Mouse (Mus musculus) stomach, postnatal 0 days (tissue): ENCODE data around the gene Krr1. TPM values are rescaled to one million over a fixed set of nuclear protein-coding genes. Genes with fewer than 3 reads are reported as not detected.

Experiments
- ATAC-seq: fragments of 200-750 bp; cut with Nextera tagmentation; 2 replicates; pipeline ENCODE4 v1.8.0; 2017; ENCODE audit not compliant: low FRiP score, low TSS enrichment
- DNase-seq: peaks from one replicate; pipeline ENCODE4 v3.0.0-alpha.2; 2016; ENCODE audit warnings: low spot score
- H3K27ac ChIP-seq: fragments of 300-500 bp; sonication (generic); replicated peaks from 2 replicates; pipeline ENCODE4 v1.5.1; 2014; ENCODE audit warnings: mild to moderate bottlenecking, control low read depth
- H3K27me3 ChIP-seq: fragments of 300-500 bp; sonication (generic); 2 replicates; pipeline ENCODE4 v1.6.1; 2014; ENCODE audit warnings: low read length; ENCODE audit not compliant: control insufficient read depth, insufficient read depth
- H3K36me3 ChIP-seq: fragments of 300-500 bp; sonication (generic); 2 replicates; pipeline ENCODE4 v1.6.1; 2014; ENCODE audit warnings: low read length, mixed read lengths; ENCODE audit not compliant: control insufficient read depth, insufficient read depth
- H3K4me1 ChIP-seq: fragments of 300-500 bp; sonication (generic); replicated peaks from 2 replicates; pipeline ENCODE4 v1.6.1; 2014; ENCODE audit warnings: antibody characterized with exemption; ENCODE audit not compliant: control insufficient read depth, insufficient read depth
- H3K4me2 ChIP-seq: fragments of 300-500 bp; sonication (generic); replicated peaks from 2 replicates; pipeline ENCODE4 v1.6.1; 2014; ENCODE audit warnings: low read depth, mild to moderate bottlenecking, control low read depth, moderate library complexity
- H3K4me3 ChIP-seq: fragments of 300-500 bp; sonication (generic); 2 replicates; pipeline ENCODE4 v1.5.1; 2014; ENCODE audit warnings: low read depth, low read length, control low read depth
- H3K9ac ChIP-seq: fragments of 300-500 bp; sonication (generic); 2 replicates; pipeline ENCODE4 v1.6.1; 2014; ENCODE audit warnings: mild to moderate bottlenecking, low read length, control low read depth, mixed read lengths
- H3K9me3 ChIP-seq: fragments of 300-500 bp; sonication (generic); 2 replicates; pipeline ENCODE4 v1.6.1; 2016; ENCODE audit warnings: low read length; ENCODE audit not compliant: control insufficient read depth
- CTCF ChIP-seq: IDR thresholded peaks from 2 replicates; pipeline ENCODE4 v1.5.1; 2016; ENCODE audit warnings: antibody characterized with exemption, low read depth, mild to moderate bottlenecking, moderate library complexity
- EP300 ChIP-seq: optimal IDR thresholded peaks from 2 replicates; pipeline ENCODE3; 2016; ENCODE audit warnings: antibody characterized with exemption
- WGBS: fragments of 180-500 bp; shearing (Covaris S2); extraction: QIAGEN DNeasy Blood & Tissue Kit; methylation state at CpG from one replicate; pipeline ENCODE4 v1.1.7; 2014; 5-methylcytosine and 5-hydroxymethylcytosine counted together
- polyA plus RNA-seq: library from polyadenylated mRNA; unstranded; fragments of >200 nt; fragmentation: Nextera tagmentation; extraction: Ambion mirVana; gene quantifications from 2 replicates; pipeline ENCODE4 v1.2.1, GENCODE M21; 2015

Gene Krr1
- polyA plus RNA-seq, 1 experiment from 2014 or later: 17.6 TPM

DNA sequence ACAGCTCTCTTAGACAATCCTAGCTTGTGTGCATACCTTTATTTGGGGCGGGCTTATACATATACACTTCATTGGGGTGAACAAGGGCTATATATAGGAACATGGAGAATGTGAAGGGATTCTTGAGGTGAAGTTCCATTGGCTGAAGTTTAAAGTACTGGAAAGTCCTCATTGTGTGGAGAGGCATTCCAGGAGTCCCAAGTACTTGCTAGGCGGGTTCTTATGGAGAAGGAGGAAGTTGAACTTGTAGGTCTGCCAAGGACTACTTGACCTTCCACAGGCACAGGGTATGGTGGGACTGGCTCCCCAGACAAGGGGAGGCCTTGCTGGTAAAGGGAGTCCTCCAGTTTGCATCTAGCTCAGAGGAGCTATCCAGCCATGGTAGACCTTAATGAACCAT is 13.1 kb upstream of the Krr1 start:
- no peak for DNase-seq
- Histone ChIP-seq H3K4me3 (no peak overlapping the region), H3K9me3 (no peaks in the 10 kb centered on the region), H3K9ac (no peak overlapping the region), H3K36me3 (no peaks in the 10 kb centered on the region), H3K27me3 (no peaks in the 10 kb centered on the region), H3K27ac (no peak overlapping the region), H3K4me2 (no peak overlapping the region), H3K4me1 (no peaks in the 10 kb centered on the region)
- TF ChIP-seq CTCF (no peak), EP300 (no peak)
- 0 out of 2 replicates have a peak, but pooled peaks have one; percentile 13 for ATAC-seq
- 80% methylated on average over 2 of the region's 2 CpGs for WGBS

DNA sequence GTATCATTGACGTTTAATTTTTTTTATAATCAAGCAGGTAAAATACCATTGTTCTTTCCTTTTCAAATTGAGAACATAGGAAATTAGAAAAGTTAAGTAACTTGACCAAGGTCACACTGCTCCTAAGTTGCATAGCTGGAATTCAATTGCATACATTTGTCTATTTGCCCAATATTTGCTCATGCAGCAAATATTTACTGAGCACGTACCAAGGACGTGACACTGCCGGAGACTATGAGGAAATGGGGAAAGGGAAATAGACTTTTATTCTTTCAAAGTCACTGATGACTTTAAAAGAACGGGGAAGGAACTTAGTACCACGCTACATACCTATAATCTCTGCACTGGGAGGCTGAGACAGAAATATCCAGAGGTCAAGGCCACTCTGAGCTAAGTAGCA is 12.0 kb upstream of the Krr1 start:
- H3K36me3 ChIP-seq: no peaks in the 10 kb centered on the region
- no peak overlapping the region for H3K9ac ChIP-seq
- ATAC-seq (peak; percentile 82), DNase-seq (no peak)
- WGBS: 35% methylated on average over 6 of the region's 6 CpGs
- H3K4me3 ChIP-seq: no peak overlapping the region
- TF ChIP-seq EP300 (no peak), CTCF (no peak)
- no peaks in the 10 kb centered on the region for H3K9me3 ChIP-seq
- H3K27ac ChIP-seq: no peak overlapping the region
- no peak overlapping the region for H3K4me2 ChIP-seq
- no peaks in the 10 kb centered on the region for H3K27me3 ChIP-seq
- no peaks in the 10 kb centered on the region for H3K4me1 ChIP-seq

DNA sequence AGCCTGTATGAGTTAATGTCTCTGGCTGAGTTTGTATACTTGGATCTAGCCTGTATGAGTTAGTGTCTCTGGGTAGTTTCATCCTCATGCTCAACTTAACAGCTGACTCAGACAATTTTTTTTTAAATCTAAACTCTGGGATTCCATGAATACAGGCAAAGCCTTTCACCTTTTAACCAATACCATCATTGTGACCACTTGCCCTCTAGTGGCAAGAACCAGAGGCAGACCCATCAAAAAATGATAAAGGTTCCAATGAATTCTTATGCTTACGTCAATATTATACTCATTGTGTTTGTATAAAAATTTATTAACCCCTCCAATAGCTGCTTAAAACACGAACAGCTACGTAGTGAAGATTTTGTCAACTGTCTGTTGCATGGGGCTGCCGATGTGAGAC is 6.1 kb upstream of the Krr1 start:
- no peak overlapping the region for H3K4me2 ChIP-seq
- no peaks in the 10 kb centered on the region for H3K36me3 ChIP-seq
- no peaks in the 10 kb centered on the region for H3K9me3 ChIP-seq
- H3K27ac ChIP-seq: no peak overlapping the region
- no peaks in the 10 kb centered on the region for H3K27me3 ChIP-seq
- DNase-seq: no peak
- H3K4me1 ChIP-seq: no peaks in the 10 kb centered on the region
- no peak overlapping the region for H3K9ac ChIP-seq
- WGBS: 41% methylated on average over 4 of the region's 4 CpGs
- no peak for ATAC-seq
- H3K4me3 ChIP-seq: no peak overlapping the region
- TF ChIP-seq EP300 (no peak), CTCF (peak; percentile 63)

DNA sequence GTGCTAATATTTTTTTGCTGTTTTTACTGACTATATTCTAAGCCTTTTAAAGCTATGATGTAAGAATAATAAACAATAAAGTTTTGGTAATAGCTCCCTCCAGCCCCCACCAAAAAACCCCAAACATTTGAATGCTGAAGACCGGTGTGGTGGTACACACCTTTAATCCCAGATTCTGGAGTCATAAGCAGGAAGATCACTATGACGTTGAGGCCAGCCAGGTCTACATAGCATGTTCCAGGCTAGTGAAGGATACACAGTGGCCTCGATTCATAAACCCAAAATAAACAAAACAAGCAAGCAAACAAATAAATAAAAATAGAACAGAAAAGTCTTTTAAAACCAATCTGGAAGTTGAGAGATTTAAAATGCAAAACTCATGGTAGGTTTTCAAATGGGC is 535 bp upstream of the Krr1 start:
- no peak overlapping the region for H3K9ac ChIP-seq
- H3K4me3 ChIP-seq: no peak overlapping the region
- TF ChIP-seq EP300 (no peak), CTCF (no peak)
- no peaks in the 10 kb centered on the region for H3K27me3 ChIP-seq
- 0 out of 2 replicates have a peak, but pooled peaks cover 3% of the 10 kb centered on the region for H3K4me1 ChIP-seq
- no peak overlapping the region for H3K27ac ChIP-seq
- DNase-seq: no peak
- no peaks in the 10 kb centered on the region for H3K36me3 ChIP-seq
- ATAC-seq: no peak
- 0 out of 2 replicates have a peak overlapping the region, but pooled peaks have one; percentile 14 for H3K4me2 ChIP-seq
- 82% methylated on average over 3 of the region's 3 CpGs for WGBS
- H3K9me3 ChIP-seq: no peaks in the 10 kb centered on the region

DNA sequence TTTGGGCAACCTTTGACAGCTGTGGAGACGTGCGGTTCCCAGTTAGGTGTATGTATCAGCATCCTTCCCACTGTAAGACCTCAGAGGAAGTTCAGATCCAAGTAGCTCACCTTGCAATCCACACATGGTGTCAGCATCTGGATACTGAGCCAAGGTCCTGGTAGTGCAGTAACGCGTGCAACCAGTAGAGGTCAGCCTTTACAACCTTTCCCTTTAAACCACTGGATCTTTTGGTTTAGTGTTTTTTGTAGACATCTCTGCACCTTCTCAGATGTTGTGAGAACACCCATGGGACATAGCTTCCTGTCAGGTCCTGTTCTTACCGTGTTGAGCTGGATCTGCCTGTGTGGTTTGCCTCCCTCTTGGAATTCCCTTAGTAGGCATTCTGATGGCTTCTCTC is 5.1 kb downstream of the Krr1 start:
- Histone ChIP-seq H3K9me3 (no peaks in the 10 kb centered on the region), H3K4me2 (no peak overlapping the region), H3K27ac (no peak overlapping the region), H3K27me3 (no peaks in the 10 kb centered on the region), H3K4me1 (0 out of 2 replicates have a peak, but pooled peaks cover 3% of the 10 kb centered on the region), H3K9ac (no peak overlapping the region), H3K36me3 (peaks cover 9% of the 10 kb centered on the region; the same call in 1 of the 2 replicates), H3K4me3 (no peak overlapping the region)
- TF ChIP-seq CTCF (peak; percentile 96), EP300 (no peak)
- 38% methylated on average over 5 of the region's 5 CpGs for WGBS
- ATAC-seq: 0 out of 2 replicates have a peak, but pooled peaks have one; percentile 22
- peak; percentile 68 for DNase-seq

DNA sequence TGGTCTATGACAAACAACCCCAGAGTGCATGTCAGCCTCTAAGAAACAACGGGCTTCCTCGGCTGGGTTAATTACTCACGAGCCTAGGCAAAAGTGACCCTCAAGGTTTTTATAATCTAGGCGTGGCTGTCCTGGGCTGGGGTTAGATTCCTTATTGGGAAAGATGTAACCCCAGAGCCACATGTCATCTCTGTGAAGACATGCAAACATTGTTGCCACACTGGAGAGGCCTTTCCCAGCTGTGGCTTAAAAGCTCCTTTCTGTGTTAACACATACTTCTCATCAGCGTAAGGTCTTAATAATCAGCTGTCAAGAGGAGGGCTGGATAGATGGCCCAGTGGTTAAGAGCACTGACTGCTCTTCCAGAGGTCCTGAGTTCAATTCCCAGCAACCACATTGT is 10.6 kb downstream of the Krr1 start:
- H3K4me3 ChIP-seq: no peak overlapping the region
- no peak for ATAC-seq
- TF ChIP-seq EP300: no peak
- no peak for TF ChIP-seq CTCF
- H3K27ac ChIP-seq: no peak overlapping the region
- no peak overlapping the region for H3K4me2 ChIP-seq
- no peak overlapping the region for H3K9ac ChIP-seq
- 83% methylated on average over 5 of the region's 5 CpGs for WGBS
- H3K9me3 ChIP-seq: no peaks in the 10 kb centered on the region
- DNase-seq: no peak
- H3K36me3 ChIP-seq: peaks cover 24% of the 10 kb centered on the region
- no peaks in the 10 kb centered on the region for H3K27me3 ChIP-seq
- H3K4me1 ChIP-seq: no peaks in the 10 kb centered on the region
